Mouse (Mus musculus): Measurements from ENCODE around the gene Slc17a3.

Slc17a3 gene

GRCm38 (mm10) chr13:23839308-23839707 lies at the start of gene Slc17a3:
TSS of gene Slc17a3 (plus strand) at chr13:23839434.
- peak; percentile 80 for DNase-seq

- DNase-seq: peak; percentile 3
These were observed 46.7 kb upstream of the Slc17a3 start for GRCm38 (mm10) chr13:23792520-23792919.

DNA sequence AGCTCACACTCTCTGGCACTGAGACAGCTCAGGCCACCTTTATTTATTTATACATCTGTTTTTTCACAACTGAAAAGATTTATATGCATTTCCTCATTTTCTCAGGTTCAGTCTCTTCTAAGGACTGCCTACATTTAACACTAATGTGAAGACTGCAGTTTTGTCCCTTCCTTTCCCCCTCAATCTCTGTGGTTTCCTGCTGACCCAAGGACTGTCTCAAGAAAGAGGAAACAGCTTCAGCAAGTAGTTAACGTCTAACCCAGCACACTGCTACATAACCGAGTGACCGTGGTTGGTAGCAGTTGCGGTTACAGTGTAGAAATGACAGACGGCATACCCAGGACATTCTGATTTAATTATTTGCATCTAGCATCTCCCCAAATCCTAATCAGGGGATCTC lies 39.8 kb upstream of the Slc17a3 start:
- no peak for DNase-seq

GRCm38 (mm10) chr13:23804532-23804931 lies 34.7 kb upstream of the Slc17a3 start:
- DNase-seq: no peak

- peak; percentile 36 for DNase-seq
These were observed 32.7 kb upstream of the Slc17a3 start, which contains the start of gene Slc17a2 for GRCm38 (mm10) chr13:23806422-23807052. TSS of gene Slc17a2 (plus strand) at chr13:23806993.

GRCm38 (mm10) chr13:23816148-23816547 lies 23.1 kb upstream of the Slc17a3 start:
- no peak for DNase-seq

DNA sequence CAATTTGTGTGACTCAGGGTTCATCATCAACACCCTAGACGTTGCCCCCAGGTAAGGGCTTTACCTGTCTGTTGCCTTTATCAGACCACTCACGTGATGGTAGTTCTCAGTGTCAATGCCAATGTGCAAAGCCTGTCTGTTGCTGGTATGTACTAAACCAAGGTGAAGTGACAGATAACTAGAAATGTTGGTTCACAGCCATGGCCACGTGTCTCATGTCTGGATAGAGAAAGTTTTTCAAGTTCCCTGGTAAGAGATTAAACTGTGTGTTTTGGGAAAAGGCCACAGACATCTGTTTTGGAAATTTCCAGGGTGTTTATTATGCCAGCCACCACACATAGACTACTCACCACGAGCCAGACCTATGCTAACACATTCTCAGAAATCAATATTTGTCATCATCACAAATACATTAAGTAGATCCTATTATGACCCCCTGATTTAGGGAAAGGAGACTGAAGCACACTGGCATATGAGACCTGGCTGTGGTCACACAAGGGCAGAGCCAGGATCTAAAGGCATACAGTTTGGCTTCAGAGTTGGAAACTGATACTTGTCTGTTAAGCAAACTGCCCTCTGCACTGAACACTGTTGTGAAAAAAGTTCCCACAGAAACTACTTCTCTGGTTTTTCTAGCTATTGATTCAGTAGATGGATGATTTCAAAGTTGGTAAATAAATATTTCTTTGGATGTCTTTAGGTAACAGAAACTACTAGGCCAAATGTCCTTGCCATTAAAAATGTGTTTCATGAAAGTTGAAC lies 18.9 kb upstream of the Slc17a3 start:
- no peak for DNase-seq

DNA sequence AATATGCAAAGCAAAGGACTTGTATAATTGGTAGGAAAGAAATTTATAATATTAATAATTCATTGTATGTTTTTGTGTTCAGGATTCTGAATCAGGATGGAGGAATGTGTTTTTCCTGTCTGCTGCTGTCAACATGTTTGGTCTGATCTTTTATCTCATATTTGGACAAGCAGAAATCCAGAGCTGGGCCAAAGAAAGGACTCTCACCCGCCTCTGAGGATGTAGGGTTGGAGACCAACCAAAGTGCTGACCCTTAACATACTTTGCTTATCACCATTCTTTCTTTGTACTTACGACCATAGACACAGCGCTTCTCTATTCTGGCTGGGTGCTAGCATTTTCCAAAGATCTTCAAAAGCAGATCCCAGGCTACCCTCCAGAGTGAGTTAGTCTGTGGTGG lies 17.0 kb upstream of the Slc17a3 start:
- no peak for DNase-seq

GRCm38 (mm10) chr13:23826606-23827005 lies 12.6 kb upstream of the Slc17a3 start:
- DNase-seq: no peak

DNA sequence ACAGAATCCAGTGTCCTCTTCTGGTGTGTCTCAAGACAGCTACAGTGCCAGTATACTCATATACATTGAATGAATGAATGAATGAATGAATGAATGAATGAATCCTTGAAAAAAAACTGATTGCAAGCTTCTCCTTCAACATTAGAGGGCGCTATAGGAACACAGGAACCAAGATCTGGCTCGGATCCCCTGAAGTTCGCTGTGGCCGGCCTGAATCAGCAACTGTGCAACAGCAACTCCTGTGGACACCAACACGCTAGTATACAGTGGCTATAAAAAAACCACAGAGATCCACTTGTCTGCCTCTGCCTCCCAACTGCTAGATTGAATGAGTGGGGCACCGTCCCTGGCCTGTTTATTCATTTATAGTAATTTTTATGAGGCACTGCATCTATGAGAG lies 6.2 kb upstream of the Slc17a3 start:
- peak; percentile 30 for DNase-seq

- peak; percentile 64 for DNase-seq
These were observed 4.4 kb upstream of the Slc17a3 start for GRCm38 (mm10) chr13:23834836-23835235.

GRCm38 (mm10) chr13:23836630-23837029 lies 2.6 kb upstream of the Slc17a3 start:
- DNase-seq: no peak

GRCm38 (mm10) chr13:23845851-23846250 lies 6.6 kb downstream of the Slc17a3 start:
- no peak for DNase-seq

GRCm38 (mm10) chr13:23849299-23849698 lies 10.1 kb downstream of the Slc17a3 start:
- no peak for DNase-seq

GRCm38 (mm10) chr13:23856401-23856800 lies 17.2 kb downstream of the Slc17a3 start:
- DNase-seq: no peak

DNA sequence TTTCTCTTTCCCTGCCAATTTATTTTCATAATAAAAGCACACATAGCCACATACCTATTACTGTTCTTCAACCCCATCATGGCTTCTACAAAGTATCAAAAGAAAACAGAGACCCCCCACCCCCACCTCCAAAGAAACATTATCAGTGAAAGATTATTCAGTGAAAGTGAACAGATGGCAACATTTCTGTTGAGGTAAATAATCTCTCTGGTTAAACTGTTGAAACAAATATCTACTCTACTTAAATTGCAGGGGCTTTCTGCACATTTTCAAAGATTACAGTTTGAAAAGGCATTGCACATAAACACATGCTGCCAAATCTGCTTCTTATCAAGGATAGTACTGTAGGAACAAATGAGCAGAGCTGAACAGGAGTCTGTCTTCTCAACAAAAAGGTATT lies 22.6 kb downstream of the Slc17a3 start:
- no peak for DNase-seq

DNA sequence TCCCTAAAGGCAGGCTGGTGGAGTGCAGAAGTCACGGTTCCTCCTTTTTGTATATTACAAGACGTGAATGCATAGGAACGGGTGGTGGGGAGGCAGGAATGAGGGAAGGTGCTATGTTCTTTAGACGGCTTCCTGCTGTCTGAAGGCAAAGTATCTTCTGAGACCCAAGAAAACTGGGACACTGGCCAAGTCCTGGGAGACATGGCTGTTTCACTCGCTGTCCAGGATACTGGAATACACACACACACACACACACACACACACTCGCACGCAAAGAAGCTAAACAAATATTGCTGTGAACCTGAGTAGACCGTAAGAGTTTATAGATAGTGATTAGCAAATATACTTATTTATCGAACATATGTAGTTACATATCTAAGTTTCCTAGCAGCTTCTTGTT lies 25.5 kb downstream of the Slc17a3 start:
- DNase-seq: no peak

GRCm38 (mm10) chr13:23866086-23866710 lies 27.0 kb downstream of the Slc17a3 start:
- DNase-seq: no peak

- DNase-seq: peak; percentile 62
These were observed 27.8 kb downstream of the Slc17a3 start for GRCm38 (mm10) chr13:23867000-23867399.

GRCm38 (mm10) chr13:23867405-23867804 lies 28.2 kb downstream of the Slc17a3 start, which contains the start of gene Slc17a1:
TSS of gene Slc17a1 (plus strand) at chr13:23867750.
- DNase-seq: peak; percentile 61

DNA sequence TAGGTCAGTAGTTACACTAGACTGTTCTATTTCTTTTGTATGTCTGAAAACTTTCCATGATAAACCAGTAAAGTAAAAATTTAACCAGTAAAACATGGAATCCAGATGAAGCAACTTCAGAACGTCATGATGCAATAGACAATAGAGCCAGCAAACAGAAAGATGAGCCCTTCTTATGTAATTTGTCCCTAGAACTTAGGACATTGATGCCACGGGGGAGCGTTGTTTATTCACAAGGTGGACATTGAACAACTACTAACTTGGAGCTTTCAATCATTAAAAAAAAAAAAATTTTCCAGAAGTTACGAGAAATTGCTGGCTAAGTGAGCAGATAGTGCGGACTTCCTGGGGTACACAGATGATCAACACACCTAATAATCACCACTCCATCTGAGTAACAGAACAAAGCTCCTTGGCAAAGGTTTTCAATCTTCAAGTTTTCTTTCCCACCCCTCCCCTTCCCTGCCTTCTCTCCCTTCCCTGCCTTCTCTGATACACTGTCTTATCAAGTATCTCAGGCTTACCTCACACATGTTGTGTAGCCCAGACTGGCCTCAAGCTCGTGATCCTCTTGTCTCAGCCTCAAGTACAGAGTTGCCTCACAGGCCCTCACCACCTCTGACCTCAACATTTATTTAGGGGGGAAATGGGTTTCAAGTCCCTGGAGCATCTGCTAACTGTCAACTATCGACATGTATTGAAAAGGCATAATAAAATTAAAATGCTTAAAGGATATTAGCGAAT lies 29.7 kb downstream of the Slc17a3 start:
- peak; percentile 75 for DNase-seq

DNA sequence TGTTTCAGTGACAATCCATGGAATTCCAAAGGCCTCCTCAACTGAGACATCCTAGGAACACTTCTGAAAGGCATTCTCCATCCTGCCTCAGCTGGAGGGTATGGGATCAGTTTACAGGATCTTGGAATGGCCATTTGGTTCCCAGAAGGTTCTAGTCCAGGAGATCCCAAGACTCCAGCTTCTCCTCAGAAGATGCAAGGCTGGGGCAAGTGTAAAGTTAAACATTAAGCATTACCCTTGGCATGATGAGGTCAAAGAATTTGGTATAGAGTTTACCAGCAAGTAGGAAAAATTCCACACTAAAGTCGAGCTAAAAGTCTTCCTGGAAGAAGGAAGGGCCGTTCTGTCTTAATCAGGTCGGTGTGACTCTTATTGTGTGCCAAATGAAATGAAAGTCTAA lies 30.8 kb downstream of the Slc17a3 start:
- peak; percentile 54 for DNase-seq

DNA sequence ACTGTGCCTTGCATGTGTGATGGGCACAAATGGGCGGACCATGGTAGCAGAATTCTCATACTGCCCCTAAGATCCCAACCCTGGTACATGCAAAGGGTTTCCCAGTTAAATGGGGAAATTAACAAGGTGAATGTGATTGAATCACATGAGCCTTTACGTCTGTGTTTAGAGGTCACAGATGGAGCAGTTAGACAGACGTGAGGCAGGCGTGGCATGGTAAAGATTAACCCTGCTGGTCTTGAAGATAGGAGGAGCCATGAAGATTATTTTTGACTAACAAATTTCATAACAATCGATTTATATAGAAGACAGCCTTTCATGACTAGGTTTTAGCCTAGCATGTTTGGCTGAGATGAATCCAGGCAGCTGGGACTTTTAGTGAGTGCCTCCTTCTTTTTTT lies 33.9 kb downstream of the Slc17a3 start:
- DNase-seq: no peak
